Mouse (Mus musculus): ENCODE measurements at regions not wholly inside any gene's neighbourhood (a gene's known extent, or its start where the extent isn't known, plus 50 kb on each side); places are given as distances from the start of the nearest gene placed in this dataset.
A peak's percentile ranks its signal among the peaks of the same experiment; 100 is the strongest.

DNA sequence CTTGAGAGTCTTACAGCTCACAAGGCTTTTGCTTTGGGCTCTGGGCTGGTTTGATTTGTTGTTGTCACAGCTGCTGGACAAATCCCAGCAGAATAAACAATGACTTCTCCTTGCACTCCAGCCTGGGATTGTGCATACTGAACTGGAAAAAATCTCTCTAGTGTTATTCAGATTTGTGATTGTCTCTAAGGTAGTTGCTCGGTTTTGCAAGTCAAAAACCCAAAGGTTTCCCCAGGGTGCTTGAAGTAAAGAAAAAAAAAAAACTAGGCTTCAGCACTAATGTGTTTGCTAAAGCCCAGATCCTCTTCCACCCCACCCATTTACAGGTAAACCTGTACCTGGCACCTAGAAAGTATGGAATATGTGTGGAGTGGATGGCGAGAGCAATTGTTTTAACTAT lies 149.5 kb upstream of the Spef2 start:
- no peak for DNase-seq

DNA sequence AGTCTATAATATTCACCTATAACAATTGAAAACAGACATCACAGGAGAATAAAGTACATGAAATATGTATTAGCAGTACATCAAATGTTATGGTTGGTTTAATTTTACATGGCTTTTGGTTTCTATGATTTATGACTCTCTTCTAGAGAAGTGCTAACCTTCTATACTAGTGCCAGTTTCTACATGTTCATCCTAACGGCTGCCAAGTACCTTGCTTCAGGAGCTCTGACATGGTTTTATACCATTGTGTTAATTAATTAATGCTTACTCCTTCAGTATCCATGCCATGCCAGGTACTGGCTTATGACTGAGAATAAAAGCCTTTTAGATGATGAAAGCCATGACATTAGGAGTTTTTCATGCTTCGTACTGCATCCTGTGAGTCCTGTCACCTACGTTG lies 144.5 kb upstream of the Spef2 start:
- no peak for DNase-seq

DNA sequence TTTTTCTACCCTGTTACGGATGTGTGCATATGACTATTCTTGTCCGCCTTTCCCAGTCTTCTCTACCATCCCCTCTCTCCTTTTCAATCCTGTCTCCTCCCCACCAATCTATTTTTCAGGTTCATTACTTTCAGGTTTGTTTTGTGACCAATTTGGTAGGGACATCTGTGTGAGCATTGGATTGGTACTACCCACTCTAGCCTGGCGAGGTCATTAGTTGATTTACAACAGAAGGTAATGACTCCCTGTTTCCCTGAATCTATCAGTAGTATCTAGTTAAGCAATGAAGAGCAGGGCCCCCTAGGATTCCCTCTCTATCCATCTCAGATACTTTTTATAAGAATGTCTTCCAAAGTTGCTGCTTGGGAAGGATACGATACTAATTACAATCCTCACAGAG lies 143.5 kb upstream of the Spef2 start:
- DNase-seq = no peak

DNA sequence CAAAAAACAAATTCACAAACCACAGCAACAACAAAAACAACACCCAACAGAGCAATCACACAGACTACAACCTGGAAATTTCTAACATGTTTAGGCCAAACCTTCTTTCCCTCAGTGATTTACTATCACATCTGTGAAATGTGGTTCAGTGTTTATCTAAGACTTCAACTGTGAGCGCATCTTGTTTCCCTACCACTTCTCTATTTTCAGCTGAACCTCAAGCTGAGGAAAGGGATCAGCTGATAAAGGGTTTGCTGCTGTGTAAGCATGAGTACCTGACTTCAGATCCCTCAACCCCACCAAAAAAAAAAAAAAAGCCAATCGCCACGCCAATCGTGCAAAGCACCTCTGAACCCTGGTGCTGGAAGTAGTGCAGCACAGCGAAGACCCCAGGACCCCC lies 142.8 kb upstream of the Spef2 start:
- no peak for DNase-seq

DNA sequence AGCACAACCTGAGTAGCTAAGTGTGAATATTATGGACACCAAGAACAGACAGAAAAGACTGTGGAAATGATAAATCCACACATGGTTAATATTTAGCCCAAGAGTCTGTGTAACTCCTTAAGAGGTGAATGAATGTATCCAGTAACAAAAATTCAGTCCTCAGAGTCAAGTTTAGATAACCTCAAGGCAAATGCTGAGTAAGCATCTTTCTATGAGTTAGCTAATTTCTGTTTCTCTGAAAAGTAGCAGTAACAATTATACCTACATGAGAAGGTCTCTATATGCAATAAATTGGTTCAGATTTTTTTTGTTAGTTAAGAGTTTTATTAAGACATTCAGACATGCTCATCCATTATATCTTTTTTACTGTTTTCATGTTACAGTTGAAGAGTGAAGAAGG lies 127.1 kb upstream of the Spef2 start:
- DNase-seq = no peak

DNA sequence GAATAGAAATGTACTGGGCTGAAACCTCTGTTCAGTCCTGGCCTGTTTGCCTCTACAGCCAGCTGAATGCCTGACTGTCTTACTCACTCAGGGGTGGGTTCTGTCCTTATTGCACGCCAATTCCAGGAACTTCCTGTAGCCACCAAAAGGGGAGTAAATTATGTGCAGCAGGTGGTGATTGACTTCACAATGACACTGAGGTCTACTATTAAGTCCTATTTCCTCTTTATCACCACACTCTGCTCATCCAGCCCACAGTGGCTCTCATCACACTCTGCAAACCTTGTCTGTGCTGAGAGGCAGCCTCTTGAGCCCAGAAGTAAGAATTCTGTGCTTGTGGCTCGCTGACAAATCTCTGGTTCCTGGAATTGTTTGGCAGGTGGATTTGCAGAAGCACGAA lies 121.5 kb upstream of the Spef2 start:
- DNase-seq = no peak

DNA sequence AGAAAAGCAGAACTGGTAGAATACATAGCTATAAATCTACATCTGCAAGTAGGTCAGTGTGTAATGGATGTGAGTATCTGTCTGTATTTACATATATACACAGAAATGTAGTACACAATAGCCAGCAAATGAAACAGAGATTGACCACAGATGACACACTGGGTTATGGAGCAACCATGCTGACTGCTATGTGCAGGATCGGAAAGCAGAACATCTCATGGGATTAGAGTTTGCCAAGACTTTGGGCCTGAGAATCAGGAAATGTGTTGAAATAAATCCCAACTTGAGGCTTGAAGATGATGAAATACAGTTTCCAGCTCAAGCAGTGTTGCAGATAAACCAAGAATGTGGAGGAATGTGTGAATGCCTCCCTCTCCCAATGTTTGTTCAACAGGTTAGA lies 116.1 kb upstream of the Spef2 start:
- DNase-seq = peak; percentile 6

DNA sequence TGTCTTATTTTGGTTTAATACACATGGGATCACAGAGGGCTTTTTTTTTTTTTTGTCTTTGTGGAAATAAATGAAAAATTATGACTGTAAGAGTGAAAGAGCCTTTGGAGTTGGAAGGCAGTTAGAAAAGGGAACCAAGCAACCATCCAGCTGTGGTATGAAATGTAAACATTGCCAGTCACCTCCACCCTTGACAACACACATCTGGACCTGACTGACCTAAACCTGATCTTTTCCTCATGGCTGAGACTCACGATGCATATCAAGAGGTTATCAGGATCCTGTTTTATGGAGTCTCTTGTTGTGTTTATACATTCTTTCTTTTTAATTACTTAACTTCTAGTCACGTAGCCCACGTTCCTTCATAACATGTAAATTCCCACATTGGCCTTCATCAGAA lies 113.2 kb upstream of the Spef2 start:
- DNase-seq = no peak

DNA sequence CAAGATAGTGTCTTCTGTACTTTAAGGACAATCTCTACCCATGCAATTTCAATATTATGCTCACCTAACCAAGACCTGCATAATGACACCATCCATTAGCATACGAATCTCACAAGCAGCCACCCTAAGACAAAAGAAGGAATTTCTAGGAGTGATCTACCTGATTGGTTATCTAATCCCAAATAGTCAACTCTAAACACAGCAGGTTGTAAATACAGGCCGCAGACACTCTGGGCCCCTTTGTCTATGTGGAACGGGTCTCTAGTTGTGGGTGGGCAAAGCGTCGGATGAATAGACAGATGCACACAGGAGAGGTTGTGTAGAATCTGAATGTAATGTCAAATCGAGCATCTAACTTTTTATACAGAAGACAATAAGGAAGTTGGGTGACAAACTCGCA lies 91.0 kb upstream of the Spef2 start:
- DNase-seq = no peak

DNA sequence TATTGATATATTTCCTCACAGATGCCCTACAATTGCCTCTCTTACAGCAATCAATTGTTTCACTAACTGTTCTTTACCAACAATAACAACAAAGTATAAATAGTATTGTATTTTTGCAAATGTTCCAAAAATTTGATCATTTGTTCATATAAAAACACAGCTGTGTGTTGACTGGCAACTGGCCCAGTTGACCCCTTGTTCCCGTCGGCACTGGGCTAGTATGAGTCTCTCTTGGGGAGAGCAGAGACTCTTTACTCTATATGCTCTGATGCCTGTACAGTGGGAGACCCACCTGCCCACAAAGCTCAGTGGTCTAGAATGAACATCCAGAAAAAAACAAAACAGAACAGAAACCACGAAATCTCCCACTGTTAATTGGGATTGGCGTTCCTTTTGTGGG lies 86.4 kb upstream of the Spef2 start:
- DNase-seq = no peak

DNA sequence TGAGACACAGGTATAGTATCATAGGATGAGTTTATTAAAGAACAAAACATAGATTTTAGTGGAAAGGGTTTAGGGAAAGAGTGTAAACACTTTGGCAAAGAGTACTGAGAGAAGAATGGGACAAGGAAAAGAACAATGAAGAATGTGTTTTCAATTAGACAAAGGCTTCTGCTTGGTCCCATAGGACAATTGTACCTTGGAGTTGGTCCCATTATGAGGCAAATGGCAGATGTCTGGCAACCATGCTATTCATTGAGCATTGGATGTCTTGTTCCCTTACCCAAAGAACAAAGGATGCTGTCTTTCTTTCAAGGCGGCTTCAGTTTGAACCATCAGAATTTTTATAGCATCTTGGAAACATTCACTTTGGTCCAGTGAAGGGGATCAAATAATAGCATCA lies 55.8 kb upstream of the Spef2 start:
- no peak for DNase-seq
